Mouse (Mus musculus) right cerebral cortex, adult 2 months (tissue): Measurements from ENCODE around the gene Cd27.
"Not testable (repeated sequence)": the region's sequence is repeated elsewhere in the genome, so short reads cannot be mapped to it uniquely, and the experiment has no call there.

Source experiments
- DNase-seq, 2 experiments: peaks; one replicate each; pipeline ENCODE4 v3.0.0; 2021 to 2022; ENCODE audit warnings: low spot score in 2 of 2

The Cd27 gene

GRCm38 (mm10) chr6:125236782-125237181, at the start of gene Cd27:
Gene Cd27, minus strand, starts transcription at chr6:125237010.
- no peak for DNase-seq

DNA sequence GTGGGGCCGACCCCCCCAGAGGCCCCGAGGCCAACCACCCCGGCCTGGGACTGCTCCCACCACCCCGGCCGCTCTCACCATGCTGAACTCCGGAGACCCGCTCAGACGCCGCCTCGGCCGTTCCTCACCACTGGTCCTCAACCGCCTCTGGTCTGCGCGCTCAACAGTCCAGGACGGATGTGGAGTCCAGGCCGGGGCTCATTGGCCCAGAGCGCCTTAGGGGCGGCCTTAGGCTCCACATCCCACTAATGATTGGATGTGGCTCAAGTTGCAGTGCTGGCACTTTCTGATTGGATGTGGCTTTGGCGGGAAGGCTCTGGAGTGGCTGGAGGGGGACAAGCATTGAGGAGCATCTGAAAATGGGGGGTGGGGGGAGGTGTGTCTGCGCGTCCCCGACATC, 49.1 kb upstream of the Cd27 start, which contains the start of gene Tuba3a:
TSS of gene Tuba3a (minus strand) at position 153 of the 400 bp plus-strand sequence.
- no peak for DNase-seq

DNA sequence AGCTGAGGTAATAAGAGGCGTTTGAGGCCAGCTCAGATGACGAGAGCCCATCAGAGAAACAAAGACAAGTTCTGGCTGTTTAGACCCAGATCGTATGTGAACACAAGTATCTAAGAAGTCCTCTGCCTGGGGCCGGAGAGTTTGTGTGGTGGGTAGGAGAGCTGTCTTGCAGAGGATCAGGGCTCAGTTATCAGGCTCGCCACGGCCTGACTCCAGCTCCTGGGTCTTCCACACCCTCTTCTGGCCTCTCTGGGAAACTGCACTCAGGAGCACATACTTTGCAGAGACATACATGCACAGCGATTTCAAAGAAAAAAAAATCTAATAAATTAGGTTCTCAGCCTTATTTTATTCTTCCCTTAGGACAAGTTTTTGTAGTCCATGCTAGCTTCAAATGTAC, 47.9 kb upstream of the Cd27 start:
- DNase-seq = no peak

- DNase-seq = no peak
Measured at GRCm38 (mm10) chr6:125284250-125284649, 47.4 kb upstream of the Cd27 start.

DNA sequence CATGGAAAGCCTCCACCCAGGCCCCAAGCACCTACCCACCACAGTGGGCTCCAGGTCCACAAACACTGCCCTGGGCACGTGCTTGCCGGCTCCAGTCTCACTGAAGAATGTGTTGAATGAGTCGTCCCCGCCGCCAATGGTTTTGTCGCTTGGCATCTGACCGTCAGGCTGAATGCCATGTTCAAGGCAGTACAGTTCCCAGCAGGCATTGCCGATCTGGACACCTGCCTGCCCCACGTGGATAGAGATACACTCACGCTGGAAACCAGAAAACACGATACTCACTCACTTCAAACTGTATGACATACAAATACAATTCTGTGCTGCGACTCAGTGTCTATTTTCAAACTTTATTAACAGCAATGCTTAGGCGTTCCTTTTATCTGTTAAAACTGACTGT, 45.9 kb upstream of the Cd27 start:
- DNase-seq = not testable (repeated sequence)

DNA sequence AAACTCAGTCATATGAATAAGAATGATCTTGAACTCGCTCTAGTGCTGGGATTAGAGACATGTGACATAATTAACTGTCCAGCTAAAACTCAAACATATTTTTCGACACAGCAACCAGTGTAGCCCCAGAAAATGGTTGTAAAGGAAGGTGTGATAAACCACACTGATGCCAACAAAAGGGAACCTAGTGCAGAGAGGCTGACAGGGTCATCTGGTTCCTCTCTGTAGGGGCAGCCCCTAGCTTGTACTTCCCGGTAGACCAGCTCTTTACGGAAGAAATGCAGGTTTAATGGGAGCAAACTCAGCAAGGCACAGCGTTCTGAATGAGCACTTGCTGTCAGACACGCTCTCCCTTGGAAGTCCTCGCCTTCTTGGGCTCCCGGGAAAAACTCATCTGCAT, 42.9 kb upstream of the Cd27 start:
- no peak for DNase-seq

DNA sequence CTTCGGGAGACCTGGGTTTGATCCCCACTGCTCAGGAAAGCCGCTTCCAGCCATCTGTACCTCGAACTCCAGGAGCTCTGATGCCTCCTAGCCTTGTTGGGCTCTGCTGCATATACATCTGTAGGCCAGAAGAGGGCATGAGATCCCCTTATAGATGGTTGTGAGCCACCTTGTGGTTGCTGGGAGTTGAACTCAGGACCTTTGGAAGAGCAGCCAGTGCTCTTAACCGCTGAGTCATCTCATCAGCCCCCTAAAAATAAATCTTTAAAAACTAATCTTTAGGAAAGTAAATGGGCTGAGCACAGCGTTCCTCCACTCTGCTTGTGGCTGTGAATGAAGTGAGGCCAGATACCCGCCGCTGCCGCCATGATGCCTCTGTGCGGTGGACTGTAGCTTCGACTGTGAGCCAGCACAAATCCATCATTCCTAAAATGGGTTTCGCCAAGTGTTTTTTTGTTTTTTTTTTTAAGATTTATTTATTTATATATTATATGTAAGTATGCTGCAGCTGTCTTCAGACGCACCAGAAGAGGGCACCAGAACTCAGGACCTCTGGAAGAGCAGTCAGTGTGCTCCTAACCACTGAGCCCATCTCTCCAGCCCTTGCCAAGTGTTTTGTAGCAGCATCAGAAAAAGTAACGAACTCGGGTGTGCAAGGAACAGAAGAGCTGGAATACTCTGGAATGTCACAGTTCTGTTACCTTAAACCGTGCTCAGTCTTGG, 38.2 kb upstream of the Cd27 start:
- DNase-seq = peak in 1 of 2 experiments; percentile 29

DNA sequence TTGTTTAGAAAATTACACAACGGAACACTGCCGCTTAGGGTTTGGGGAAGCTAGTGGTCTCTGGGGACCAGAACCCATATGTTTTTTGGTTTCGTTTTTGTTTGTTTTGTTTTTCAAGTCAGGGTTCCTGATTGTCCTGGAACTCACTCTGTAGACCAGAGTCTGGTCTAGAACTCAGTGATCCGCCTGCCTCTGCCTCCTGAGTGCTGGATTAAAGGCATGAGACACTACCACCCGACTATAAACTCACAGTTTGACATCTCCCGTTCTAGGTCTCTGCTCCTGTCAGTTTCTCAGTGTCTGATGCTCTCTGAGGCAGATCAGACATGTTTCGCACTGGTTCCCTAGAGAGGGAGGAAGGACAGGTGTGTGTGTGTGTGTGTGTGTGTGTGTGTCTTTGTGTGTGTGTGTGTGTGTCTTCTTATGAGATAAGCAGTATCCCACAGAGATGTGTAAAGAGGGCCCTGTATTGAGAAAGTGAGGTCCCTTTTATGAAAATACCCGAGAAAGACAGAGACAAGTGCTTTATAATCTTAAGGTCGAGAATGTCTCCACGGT, 35.5 kb upstream of the Cd27 start:
- no peak for DNase-seq

GRCm38 (mm10) chr6:125271455-125272227, 34.8 kb upstream of the Cd27 start:
- DNase-seq = peak; percentile 96 to 97

- no peak for DNase-seq
Measured at GRCm38 (mm10) chr6:125268799-125269198, 32.0 kb upstream of the Cd27 start.

GRCm38 (mm10) chr6:125267469-125267868, 30.7 kb upstream of the Cd27 start:
- no peak for DNase-seq

GRCm38 (mm10) chr6:125266600-125266999, 29.8 kb upstream of the Cd27 start:
- not testable (repeated sequence) for DNase-seq

GRCm38 (mm10) chr6:125266091-125266490, 29.3 kb upstream of the Cd27 start:
- DNase-seq = no peak

DNA sequence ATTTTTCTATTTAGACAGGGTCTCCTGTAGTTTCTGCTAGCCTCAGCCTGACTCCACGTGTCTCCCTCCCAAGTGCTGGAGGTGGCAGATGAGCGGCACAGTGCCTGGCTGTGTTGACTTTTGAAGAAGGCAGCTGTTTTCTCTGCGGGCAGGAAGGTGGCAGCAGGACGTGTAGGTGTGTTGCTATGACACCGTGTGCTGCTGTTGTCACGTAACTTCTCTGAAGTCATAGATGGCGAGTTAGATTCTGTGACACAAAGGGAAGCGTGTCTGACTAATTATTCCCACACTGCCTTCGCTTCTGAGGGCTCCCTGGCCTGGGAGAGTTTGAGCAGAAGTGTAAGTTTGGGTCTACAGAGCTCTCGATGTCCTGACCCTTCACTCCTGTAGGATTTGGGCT, 28.4 kb upstream of the Cd27 start:
- DNase-seq = peak; percentile 51 to 64

DNA sequence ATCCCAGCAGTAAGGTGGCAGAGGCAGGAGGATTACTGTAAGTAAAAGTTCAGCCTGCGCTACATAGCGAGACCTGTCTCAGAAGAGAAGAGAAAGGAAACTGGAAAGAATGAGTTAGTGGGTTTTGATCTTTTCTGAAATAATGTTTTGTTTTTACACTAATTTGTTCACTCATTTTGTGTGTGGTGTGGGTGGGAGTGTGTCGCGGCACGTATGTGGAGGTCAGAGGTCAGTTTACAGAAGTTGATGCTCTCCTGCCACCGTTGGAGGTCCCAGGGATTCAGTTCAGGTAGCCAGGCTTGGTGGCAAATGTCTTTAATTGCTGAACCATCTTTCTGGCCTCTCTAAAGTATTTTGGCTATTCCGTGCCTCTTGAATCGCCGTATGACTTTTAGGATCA, 27.4 kb upstream of the Cd27 start:
- no peak for DNase-seq

- DNase-seq = no peak
Measured at GRCm38 (mm10) chr6:125260006-125260555, 23.3 kb upstream of the Cd27 start.

DNA sequence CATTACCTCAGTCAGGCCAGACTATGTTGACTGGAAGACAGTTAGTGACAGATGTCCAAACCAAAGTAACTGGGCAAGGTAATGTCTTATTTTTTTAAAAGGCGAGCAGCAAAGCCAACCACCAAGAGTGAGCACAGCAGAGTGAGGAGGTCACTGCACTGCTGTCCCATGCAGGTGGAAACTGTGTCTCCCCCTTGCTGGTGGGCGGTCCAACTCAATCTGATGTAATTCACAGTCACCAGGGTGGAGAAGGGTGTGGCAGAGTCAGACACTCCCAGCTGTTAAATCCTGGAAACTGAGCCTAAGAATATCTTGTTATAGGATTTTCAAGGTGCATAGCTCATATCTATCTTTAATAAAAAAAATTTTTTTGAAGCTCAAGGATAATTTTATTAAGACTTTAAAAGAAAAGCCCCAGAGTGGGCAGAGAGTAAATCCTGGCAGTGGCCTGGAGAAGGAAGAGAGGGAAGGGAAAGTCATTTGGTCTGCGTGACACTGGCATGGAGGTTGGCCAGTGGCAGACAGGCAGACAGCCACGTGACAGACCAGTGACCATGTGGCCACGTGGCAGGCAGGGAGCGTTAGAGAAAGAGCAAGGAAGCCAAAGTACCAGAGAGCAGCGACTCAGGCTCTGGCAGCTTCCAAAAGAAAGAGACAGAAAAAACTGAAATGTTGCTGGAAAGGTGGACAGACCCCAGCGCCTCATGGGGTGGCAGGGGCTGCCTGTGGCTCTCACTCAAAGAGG, 19.6 kb upstream of the Cd27 start:
- DNase-seq = no peak

- no peak for DNase-seq
Measured at GRCm38 (mm10) chr6:125255516-125256044, 18.8 kb upstream of the Cd27 start.

DNA sequence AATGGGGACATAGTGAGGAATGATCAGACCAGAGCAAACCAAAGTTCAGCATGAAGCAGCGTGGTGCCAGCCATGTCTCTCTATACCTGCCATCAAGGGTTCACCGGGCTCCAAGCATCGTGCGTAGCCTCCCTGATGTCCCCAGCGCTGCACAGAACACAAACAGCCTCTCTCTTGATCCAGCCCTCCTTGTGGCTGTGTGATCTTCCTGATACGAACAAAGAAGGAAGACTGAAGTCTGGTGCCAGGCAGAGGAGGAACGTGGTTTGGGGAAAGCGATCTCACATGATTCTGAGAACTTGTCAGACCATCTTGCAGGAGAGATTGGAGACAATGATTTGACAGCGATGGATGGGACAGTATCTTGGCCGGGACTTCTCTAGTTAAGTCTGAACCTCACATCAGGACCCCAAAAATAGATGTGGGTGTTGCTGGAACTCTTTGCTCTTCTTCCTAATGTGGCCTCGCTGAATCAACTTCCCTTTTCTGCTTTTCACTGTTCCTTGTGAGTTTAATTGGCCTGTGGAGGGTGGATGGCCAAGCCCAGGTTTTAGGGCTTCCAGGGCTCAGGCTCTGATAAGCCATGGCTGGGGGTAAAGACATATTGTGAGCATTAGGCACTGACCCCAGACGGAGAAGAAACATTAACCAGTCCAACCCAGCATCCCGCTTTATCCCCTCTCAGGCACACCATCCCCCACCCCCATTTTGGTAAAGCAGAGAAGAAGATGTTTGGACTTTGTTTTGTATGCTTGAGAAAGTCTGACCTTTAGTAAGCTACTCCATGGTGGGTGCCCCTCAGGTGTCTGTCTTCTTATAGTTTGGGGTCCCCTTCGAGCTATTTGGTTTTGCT, 17.3 kb upstream of the Cd27 start:
- DNase-seq = no peak

GRCm38 (mm10) chr6:125252711-125253110, 15.9 kb upstream of the Cd27 start:
- DNase-seq = no peak

DNA sequence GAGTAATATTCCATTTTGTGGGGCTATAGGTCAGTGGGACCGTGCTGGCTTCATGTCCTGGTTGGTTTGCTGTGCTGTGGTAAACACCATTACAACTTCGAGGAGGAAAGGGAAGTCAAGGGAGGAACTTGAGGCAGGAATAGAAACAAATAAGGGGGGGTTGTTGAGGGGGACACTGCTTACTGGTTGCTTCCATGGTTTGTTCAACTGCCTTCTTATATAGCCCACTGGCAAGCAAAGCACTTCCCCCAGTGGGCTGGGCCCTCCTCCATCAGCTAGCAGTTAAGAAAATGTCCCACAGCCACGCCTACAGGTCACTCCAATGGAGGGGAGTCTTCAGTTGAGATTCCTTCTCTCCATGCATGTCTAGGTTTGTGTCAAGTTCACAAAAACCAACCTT, 15.5 kb upstream of the Cd27 start:
- no peak for DNase-seq
